Mouse (Mus musculus): ENCODE results near the gene Plin4. TPM values are rescaled to one million over a fixed set of nuclear protein-coding genes. Genes with fewer than 3 reads are reported as not detected.

The Plin4 gene
- polyA plus RNA-seq, 1 experiment from 2014 or later: 0.57 TPM

DNA sequence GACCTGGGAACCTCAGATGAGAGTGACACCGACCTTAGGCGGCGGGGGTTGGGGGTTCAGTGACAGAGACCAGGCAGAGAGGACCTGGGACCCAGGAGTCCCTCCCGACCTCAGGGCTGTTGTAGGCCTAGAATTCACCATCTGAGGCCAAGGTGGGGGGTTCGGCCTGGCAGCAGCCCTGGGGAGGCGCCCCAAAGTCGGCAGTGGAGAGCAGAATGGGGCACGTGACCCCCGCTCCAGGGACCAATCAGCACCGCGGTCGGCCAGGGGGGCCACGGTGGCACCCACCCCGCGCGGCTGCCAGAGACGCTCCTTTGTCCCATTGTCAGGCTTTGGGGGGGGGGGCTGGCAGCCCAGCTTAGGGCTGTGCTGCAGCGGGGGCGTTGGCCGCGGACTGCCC, 29.8 kb upstream of the Plin4 start:
- H3K9ac ChIP-seq: no peak overlapping the region
- ATAC-seq (replicated peaks; ENCODE audit: insufficient number of reproducible peaks, insufficient read depth, low FRiP score, low read depth): no peak
- H3K4me3 ChIP-seq: peak overlapping the region; percentile 73
- no peaks in the 10 kb centered on the region for H3K36me3 ChIP-seq
- no peaks in the 10 kb centered on the region for H3K9me3 ChIP-seq (replicated peaks)
- H3K4me2 ChIP-seq: peak overlapping the region; percentile 99
- H3K27me3 ChIP-seq: peaks cover 79% of the 10 kb centered on the region
- no peak overlapping the region for H3K27ac ChIP-seq
- peaks cover 35% of the 10 kb centered on the region for H3K4me1 ChIP-seq (replicated peaks)
- WGBS: 11% methylated on average over 21 of the region's 21 CpGs

- Histone ChIP-seq H3K4me1 (replicated peaks) (peaks cover 46% of the 10 kb centered on the region), H3K36me3 (no peaks in the 10 kb centered on the region), H3K4me3 (no peak overlapping the region), H3K9me3 (replicated peaks) (no peaks in the 10 kb centered on the region), H3K9ac (no peak overlapping the region), H3K4me2 (no peak overlapping the region), H3K27me3 (peaks cover 65% of the 10 kb centered on the region), H3K27ac (no peak overlapping the region)
- no peak for ATAC-seq (replicated peaks; ENCODE audit: insufficient number of reproducible peaks, insufficient read depth, low FRiP score, low read depth)
- 24% methylated on average over 25 of the region's 25 CpGs for WGBS
Measured at GRCm38 (mm10) chr17:56137839-56138613, 28.4 kb upstream of the Plin4 start.

- H3K9ac ChIP-seq: no peak overlapping the region
- peaks cover 39% of the 10 kb centered on the region for H3K4me1 ChIP-seq (replicated peaks)
- no peak overlapping the region for H3K4me2 ChIP-seq
- WGBS: 76% methylated on average over 7 of the region's 7 CpGs
- H3K27me3 ChIP-seq: peaks cover 51% of the 10 kb centered on the region
- no peaks in the 10 kb centered on the region for H3K9me3 ChIP-seq (replicated peaks)
- ATAC-seq (replicated peaks; ENCODE audit: insufficient number of reproducible peaks, insufficient read depth, low FRiP score, low read depth): no peak
- no peak overlapping the region for H3K4me3 ChIP-seq
- no peaks in the 10 kb centered on the region for H3K36me3 ChIP-seq
- H3K27ac ChIP-seq: no peak overlapping the region
Measured at GRCm38 (mm10) chr17:56136558-56136957, 27.0 kb upstream of the Plin4 start.

DNA sequence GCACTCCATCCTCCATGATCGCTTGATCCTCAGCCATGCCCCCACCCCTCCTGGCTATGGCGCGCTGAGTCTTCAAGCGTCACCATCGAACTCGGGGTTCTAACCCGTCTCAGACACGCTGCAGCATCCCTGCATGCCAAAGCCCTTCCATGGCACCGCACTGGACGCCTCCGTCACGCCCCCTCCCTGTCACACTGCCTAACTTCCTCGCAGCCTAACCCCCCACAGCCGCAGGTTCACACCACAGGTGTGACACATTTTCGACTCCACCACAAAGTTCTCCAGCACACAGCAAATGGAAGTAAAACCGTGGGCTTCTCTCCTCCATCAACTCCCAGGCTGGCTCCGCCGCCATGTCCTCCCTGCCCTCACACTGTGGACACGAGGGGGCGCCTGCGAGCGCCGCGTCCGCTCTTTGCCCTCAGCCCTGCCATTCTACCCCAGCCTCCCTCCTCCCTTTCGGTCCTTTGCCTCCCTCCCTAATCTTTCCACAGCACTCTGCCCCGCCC, 24.9 kb upstream of the Plin4 start:
- H3K27me3 ChIP-seq: peaks cover 33% of the 10 kb centered on the region
- H3K4me1 ChIP-seq (replicated peaks): peaks cover 31% of the 10 kb centered on the region
- no peaks in the 10 kb centered on the region for H3K36me3 ChIP-seq
- H3K27ac ChIP-seq: peak overlapping the region; percentile 77
- ATAC-seq (replicated peaks; ENCODE audit: insufficient number of reproducible peaks, insufficient read depth, low FRiP score, low read depth): no peak
- H3K4me3 ChIP-seq: peak overlapping the region; percentile 43
- WGBS: 2% methylated on average over 27 of the region's 27 CpGs
- H3K4me2 ChIP-seq: peak overlapping the region; percentile 73
- peak overlapping the region; percentile 31; the same call in 1 of the 2 replicates for H3K9ac ChIP-seq
- no peaks in the 10 kb centered on the region for H3K9me3 ChIP-seq (replicated peaks)

- H3K27me3 ChIP-seq: peaks cover 24% of the 10 kb centered on the region
- H3K36me3 ChIP-seq: no peaks in the 10 kb centered on the region
- H3K27ac ChIP-seq: peak overlapping the region; percentile 77
- no peaks in the 10 kb centered on the region for H3K9me3 ChIP-seq (replicated peaks)
- H3K4me3 ChIP-seq: peak overlapping the region; percentile 43
- H3K9ac ChIP-seq: peak overlapping the region; percentile 31; the same call in 1 of the 2 replicates
- peaks cover 27% of the 10 kb centered on the region for H3K4me1 ChIP-seq (replicated peaks)
- ATAC-seq (replicated peaks; ENCODE audit: insufficient number of reproducible peaks, insufficient read depth, low FRiP score, low read depth): peak; percentile 84
- H3K4me2 ChIP-seq: peak overlapping the region; percentile 73
- WGBS: 15% methylated on average over 21 of the region's 21 CpGs
Measured at GRCm38 (mm10) chr17:56133457-56134363, 24.1 kb upstream of the Plin4 start.

- H3K9me3 ChIP-seq (replicated peaks): no peaks in the 10 kb centered on the region
- peak overlapping the region; percentile 73; the same call in 1 of the 2 replicates for H3K4me2 ChIP-seq
- WGBS: 3% methylated on average over 14 of the region's 14 CpGs
- peak overlapping the region; percentile 16 for H3K4me3 ChIP-seq
- no peak for ATAC-seq (replicated peaks; ENCODE audit: insufficient number of reproducible peaks, insufficient read depth, low FRiP score, low read depth)
- H3K27ac ChIP-seq: no peak overlapping the region
- peaks cover 20% of the 10 kb centered on the region for H3K4me1 ChIP-seq (replicated peaks)
- H3K27me3 ChIP-seq: peaks cover 16% of the 10 kb centered on the region
- no peaks in the 10 kb centered on the region for H3K36me3 ChIP-seq
- no peak overlapping the region for H3K9ac ChIP-seq
Measured at GRCm38 (mm10) chr17:56132661-56133060, 23.1 kb upstream of the Plin4 start.

- Histone ChIP-seq H3K27ac (no peak overlapping the region), H3K9me3 (replicated peaks) (no peaks in the 10 kb centered on the region), H3K27me3 (peaks cover 13% of the 10 kb centered on the region), H3K4me3 (no peak overlapping the region), H3K36me3 (no peaks in the 10 kb centered on the region), H3K4me1 (replicated peaks) (peaks cover 20% of the 10 kb centered on the region), H3K4me2 (no peak overlapping the region), H3K9ac (no peak overlapping the region)
- 46% methylated on average over 7 of the region's 7 CpGs for WGBS
- no peak for ATAC-seq (replicated peaks; ENCODE audit: insufficient number of reproducible peaks, insufficient read depth, low FRiP score, low read depth)
Measured at GRCm38 (mm10) chr17:56131814-56132213, 22.2 kb upstream of the Plin4 start.

- no peak for ATAC-seq (replicated peaks; ENCODE audit: insufficient number of reproducible peaks, insufficient read depth, low FRiP score, low read depth)
- H3K4me2 ChIP-seq: no peak overlapping the region
- H3K4me3 ChIP-seq: no peak overlapping the region
- peaks cover 20% of the 10 kb centered on the region for H3K27me3 ChIP-seq
- H3K27ac ChIP-seq: no peak overlapping the region
- no peaks in the 10 kb centered on the region for H3K36me3 ChIP-seq
- H3K4me1 ChIP-seq (replicated peaks): peaks cover 20% of the 10 kb centered on the region
- whole genome bisulfite sequencing: 89% methylated on average over 10 of the region's 10 CpGs
- no peak overlapping the region for H3K9ac ChIP-seq
- no peaks in the 10 kb centered on the region for H3K9me3 ChIP-seq (replicated peaks)
Measured at GRCm38 (mm10) chr17:56131136-56131535, 21.5 kb upstream of the Plin4 start.

GRCm38 (mm10) chr17:56128246-56128645, 18.6 kb upstream of the Plin4 start:
- Histone ChIP-seq H3K27me3 (peaks cover 27% of the 10 kb centered on the region), H3K36me3 (no peaks in the 10 kb centered on the region), H3K9me3 (replicated peaks) (no peaks in the 10 kb centered on the region), H3K27ac (no peak overlapping the region), H3K4me2 (no peak overlapping the region), H3K4me1 (replicated peaks) (peaks cover 13% of the 10 kb centered on the region), H3K4me3 (no peak overlapping the region), H3K9ac (no peak overlapping the region)
- WGBS: 76% methylated on average over 15 of the region's 15 CpGs
- ATAC-seq (replicated peaks; ENCODE audit: insufficient number of reproducible peaks, insufficient read depth, low FRiP score, low read depth): no peak

GRCm38 (mm10) chr17:56126175-56126574, 16.6 kb upstream of the Plin4 start:
- Histone ChIP-seq H3K4me1 (replicated peaks) (peaks cover 10% of the 10 kb centered on the region), H3K9ac (no peak overlapping the region), H3K27ac (no peak overlapping the region), H3K4me2 (no peak overlapping the region), H3K9me3 (replicated peaks) (peaks cover 7% of the 10 kb centered on the region; the same call in 1 of the 2 replicates), H3K4me3 (no peak overlapping the region), H3K36me3 (no peaks in the 10 kb centered on the region), H3K27me3 (peaks cover 47% of the 10 kb centered on the region)
- no peak for ATAC-seq (replicated peaks; ENCODE audit: insufficient number of reproducible peaks, insufficient read depth, low FRiP score, low read depth)
- 74% methylated on average over 11 of the region's 11 CpGs for WGBS

GRCm38 (mm10) chr17:56125276-56125630, 15.7 kb upstream of the Plin4 start:
- ATAC-seq (replicated peaks; ENCODE audit: insufficient number of reproducible peaks, insufficient read depth, low FRiP score, low read depth): no peak

More at GRCm38 (mm10) chr17:56125276-56125630, 15.7 kb upstream of the Plin4 start:
- peaks cover 54% of the 10 kb centered on the region for H3K27me3 ChIP-seq
- no peak overlapping the region for H3K27ac ChIP-seq
- no peaks in the 10 kb centered on the region for H3K36me3 ChIP-seq
- H3K4me2 ChIP-seq: peak overlapping the region; percentile 89; the same call in 1 of the 2 replicates
- H3K4me1 ChIP-seq (replicated peaks): peaks cover 15% of the 10 kb centered on the region
- no peak overlapping the region for H3K4me3 ChIP-seq
- H3K9ac ChIP-seq: no peak overlapping the region
- 79% methylated on average over 4 of the region's 4 CpGs for WGBS
- H3K9me3 ChIP-seq (replicated peaks): peaks cover 7% of the 10 kb centered on the region; the same call in 1 of the 2 replicates

Measured in heart, embryonic 15.5 days (tissue).